Mouse (Mus musculus) testis, adult 2 months (tissue): ENCODE measurements at regions not wholly inside any gene's neighbourhood (a gene's known extent, or its start where the extent isn't known, plus 50 kb on each side); places are given as distances from the start of the nearest gene placed in this dataset.

Source experiments
- H3K27ac ChIP-seq: fragments of 200-500 bp; 2 replicates; pipeline ENCODE4 v1.5.1; 2012; ENCODE audit warnings: low read depth, low read length; ENCODE audit not compliant: control insufficient read depth, insufficient read depth
- H3K27me3 ChIP-seq: fragments of 200-500 bp; 2 replicates; pipeline ENCODE4 v1.6.1; 2012; ENCODE audit warnings: mild to moderate bottlenecking, low read length, moderate library complexity; ENCODE audit not compliant: control insufficient read depth, insufficient read depth
- H3K36me3 ChIP-seq: fragments of 200-500 bp; 2 replicates; pipeline ENCODE4 v1.6.1; 2012; ENCODE audit warnings: mild to moderate bottlenecking, low read length; ENCODE audit not compliant: control insufficient read depth, insufficient read depth
- H3K4me1 ChIP-seq: fragments of 200-500 bp; 2 replicates; pipeline ENCODE4 v1.6.1; 2012; ENCODE audit warnings: low read length; ENCODE audit not compliant: control insufficient read depth, insufficient read depth
- H3K4me3 ChIP-seq: fragments of 200-500 bp; 2 replicates; pipeline ENCODE4 v1.5.1; 2012; ENCODE audit warnings: low read depth, mild to moderate bottlenecking, low read length, moderate library complexity, mixed read lengths; ENCODE audit not compliant: control insufficient read depth
- CTCF ChIP-seq: fragments of 200-500 bp; IDR thresholded peaks from 2 replicates; pipeline ENCODE4 v1.5.1; 2012; ENCODE audit warnings: low read depth, mild to moderate bottlenecking, inconsistent platforms, low read length, moderate library complexity; ENCODE audit not compliant: control insufficient read depth, insufficient read depth, insufficient replicate concordance
- POLR2A ChIP-seq: fragments of 200-500 bp; IDR thresholded peaks from 2 replicates; pipeline ENCODE4 v1.6.1; 2012; ENCODE audit warnings: low read depth, mild to moderate bottlenecking, inconsistent platforms, low read length, moderate library complexity; ENCODE audit not compliant: control insufficient read depth

GRCm38 (mm10) chr5:111879044-111879443 is 145.3 kb downstream of the Gm26897 start:
- TF ChIP-seq CTCF (no peak), POLR2A (no peak)
- Histone ChIP-seq H3K36me3 (no peaks in the 10 kb centered on the region), H3K4me3 (no peak overlapping the region), H3K27ac (no peak overlapping the region), H3K27me3 (no peaks in the 10 kb centered on the region), H3K4me1 (no peaks in the 10 kb centered on the region)

GRCm38 (mm10) chr5:111880268-111880667 is 146.5 kb downstream of the Gm26897 start:
- no peak overlapping the region for H3K27ac ChIP-seq
- no peak overlapping the region for H3K4me3 ChIP-seq
- no peaks in the 10 kb centered on the region for H3K36me3 ChIP-seq
- TF ChIP-seq POLR2A = no peak
- no peak for TF ChIP-seq CTCF
- H3K27me3 ChIP-seq = no peaks in the 10 kb centered on the region
- H3K4me1 ChIP-seq = no peaks in the 10 kb centered on the region

GRCm38 (mm10) chr5:111881517-111881916 is 147.8 kb downstream of the Gm26897 start:
- H3K4me3 ChIP-seq = no peak overlapping the region
- no peaks in the 10 kb centered on the region for H3K4me1 ChIP-seq
- H3K36me3 ChIP-seq = no peaks in the 10 kb centered on the region
- no peak for TF ChIP-seq CTCF
- H3K27ac ChIP-seq = no peak overlapping the region
- no peaks in the 10 kb centered on the region for H3K27me3 ChIP-seq

- Histone ChIP-seq H3K36me3 (no peaks in the 10 kb centered on the region), H3K27me3 (no peaks in the 10 kb centered on the region), H3K27ac (no peak overlapping the region), H3K4me3 (no peak overlapping the region), H3K4me1 (no peaks in the 10 kb centered on the region)
- no peak for TF ChIP-seq CTCF
- TF ChIP-seq POLR2A = no peak
Measured at GRCm38 (mm10) chr5:111887281-111887680, 153.6 kb downstream of the Gm26897 start.

- H3K4me3 ChIP-seq = no peak overlapping the region
- H3K36me3 ChIP-seq = no peaks in the 10 kb centered on the region
- H3K27ac ChIP-seq = no peak overlapping the region
- no peak for TF ChIP-seq POLR2A
- no peak for TF ChIP-seq CTCF
- peaks cover 3% of the 10 kb centered on the region; the same call in 1 of the 2 replicates for H3K4me1 ChIP-seq
- H3K27me3 ChIP-seq = no peaks in the 10 kb centered on the region
Measured at GRCm38 (mm10) chr5:111890800-111891199, 157.1 kb downstream of the Gm26897 start.

GRCm38 (mm10) chr5:111891261-111891693 is 157.6 kb downstream of the Gm26897 start:
- H3K4me1 ChIP-seq = peaks cover 3% of the 10 kb centered on the region; the same call in 1 of the 2 replicates
- no peaks in the 10 kb centered on the region for H3K36me3 ChIP-seq
- no peak overlapping the region for H3K4me3 ChIP-seq
- TF ChIP-seq POLR2A = no peak
- no peak for TF ChIP-seq CTCF
- no peaks in the 10 kb centered on the region for H3K27me3 ChIP-seq
- no peak overlapping the region for H3K27ac ChIP-seq

- TF ChIP-seq CTCF (no peak), POLR2A (0 out of 2 replicates have a peak, but pooled peaks have one; percentile 21)
- no peaks in the 10 kb centered on the region for H3K36me3 ChIP-seq
- H3K4me1 ChIP-seq = peaks cover 3% of the 10 kb centered on the region; the same call in 1 of the 2 replicates
- no peak overlapping the region for H3K4me3 ChIP-seq
- H3K27ac ChIP-seq = no peak overlapping the region
- H3K27me3 ChIP-seq = no peaks in the 10 kb centered on the region
Measured at GRCm38 (mm10) chr5:111892956-111893355, 159.2 kb downstream of the Gm26897 start.

- Histone ChIP-seq H3K4me1 (peaks cover 3% of the 10 kb centered on the region; the same call in 1 of the 2 replicates), H3K27ac (no peak overlapping the region), H3K4me3 (no peak overlapping the region), H3K27me3 (no peaks in the 10 kb centered on the region), H3K36me3 (no peaks in the 10 kb centered on the region)
- no peak for TF ChIP-seq POLR2A
- TF ChIP-seq CTCF = no peak
Measured at GRCm38 (mm10) chr5:111893905-111894311, 160.2 kb downstream of the Gm26897 start.
